Mouse (Mus musculus) cortical plate, adult 2 months (tissue): ENCODE results near the gene Akap6. TPM values are rescaled to one million over a fixed set of nuclear protein-coding genes. Genes with fewer than 3 reads are reported as not detected.

Experiments
- H3K27ac ChIP-seq: fragments of 200-500 bp; 2 replicates; pipeline ENCODE4 v1.5.1; 2012; ENCODE audit warnings: low read length, control low read depth, inconsistent platforms; ENCODE audit not compliant: insufficient read depth
- H3K4me1 ChIP-seq: fragments of 200-500 bp; 2 replicates; pipeline ENCODE4 v1.6.1; 2011; ENCODE audit warnings: low read length; ENCODE audit not compliant: control insufficient read depth, insufficient read depth
- H3K4me3 ChIP-seq: fragments of 200-500 bp; 2 replicates; pipeline ENCODE4 v1.5.1; 2011; ENCODE audit warnings: mild to moderate bottlenecking, low read length, control low read depth; ENCODE audit not compliant: insufficient read depth
- CTCF ChIP-seq: fragments of 200-500 bp; IDR thresholded peaks from 2 replicates; pipeline ENCODE4 v1.5.1; 2011; ENCODE audit warnings: mild to moderate bottlenecking, control low read depth, low read length; ENCODE audit not compliant: insufficient read depth; ENCODE audit errors: extremely low read depth
- POLR2A ChIP-seq: fragments of 200-500 bp; IDR thresholded peaks from 2 replicates; pipeline ENCODE4 v1.6.1; 2011; ENCODE audit warnings: mild to moderate bottlenecking, low read length, control low read depth; ENCODE audit not compliant: insufficient read depth; ENCODE audit errors: extremely low read depth
- polyA plus RNA-seq: library from polyadenylated mRNA; depleted of rRNA; stranded (reverse); fragments of >200 nt; gene quantifications from 2 replicates; pipeline ENCODE4 v1.2.3, GENCODE M21; 2012; rRNA removed

The Akap6 gene
- polyA plus RNA-seq, 1 experiment, result 35.8 TPM

DNA sequence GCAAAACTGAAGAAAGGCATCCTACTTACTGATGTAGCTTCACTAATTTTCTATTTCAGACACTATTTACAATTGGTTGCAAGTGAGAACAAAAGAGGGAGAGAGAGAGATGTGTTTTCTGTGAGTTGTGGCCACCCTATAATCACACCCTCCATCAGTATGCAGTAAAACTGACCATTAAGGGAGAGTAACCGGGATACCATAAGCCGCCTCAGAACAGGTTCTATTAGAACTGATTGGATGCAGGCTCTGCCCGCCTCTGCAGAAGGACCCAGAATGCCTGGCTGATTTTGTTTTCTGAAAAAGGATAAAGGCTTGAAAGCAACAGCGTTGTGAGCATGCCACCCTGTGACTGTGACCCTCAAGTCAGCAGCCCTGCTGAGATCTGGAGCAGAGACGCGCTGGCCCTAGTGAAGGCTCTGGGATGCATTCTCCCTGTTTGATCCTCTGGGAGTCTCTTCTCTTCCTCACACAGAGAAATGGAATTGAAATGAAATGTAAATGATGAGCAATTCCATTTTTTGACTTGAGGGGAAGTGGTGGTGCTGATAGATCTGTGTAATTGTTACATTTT lies 445.0 kb downstream of the Akap6 start:
- no peak for TF ChIP-seq CTCF
- no peak for TF ChIP-seq POLR2A
- H3K27ac ChIP-seq, result no peak overlapping the region

DNA sequence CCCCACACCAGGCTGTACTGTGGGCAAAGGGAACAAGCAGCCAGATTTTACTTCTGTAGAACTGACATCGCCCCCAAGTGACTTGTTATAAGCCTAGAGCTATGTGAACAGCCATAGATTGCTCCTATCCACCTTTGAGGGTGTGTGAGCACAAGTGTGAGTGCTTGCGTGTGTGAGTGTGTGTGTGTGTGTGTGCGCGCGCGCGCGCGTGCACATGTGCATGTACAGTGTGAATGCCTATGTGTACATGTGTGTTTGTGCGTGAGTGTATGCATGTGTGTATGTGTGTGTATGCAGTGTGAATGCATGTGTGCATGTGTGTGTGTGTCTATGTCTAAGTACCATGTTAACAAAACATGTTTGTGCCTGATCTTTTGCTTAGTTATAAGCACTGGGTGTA lies 445.6 kb downstream of the Akap6 start:
- TF ChIP-seq CTCF, result no peak
- TF ChIP-seq POLR2A, result no peak
- no peak overlapping the region for H3K4me3 ChIP-seq
- no peaks in the 10 kb centered on the region; the same call in 1 of the 2 replicates for H3K4me1 ChIP-seq
- H3K27ac ChIP-seq, result no peak overlapping the region

More for the DNA sequence above, 445.0 kb downstream of the Akap6 start:
- H3K4me3 ChIP-seq, result no peak overlapping the region
- H3K4me1 ChIP-seq, result no peaks in the 10 kb centered on the region; the same call in 1 of the 2 replicates

DNA sequence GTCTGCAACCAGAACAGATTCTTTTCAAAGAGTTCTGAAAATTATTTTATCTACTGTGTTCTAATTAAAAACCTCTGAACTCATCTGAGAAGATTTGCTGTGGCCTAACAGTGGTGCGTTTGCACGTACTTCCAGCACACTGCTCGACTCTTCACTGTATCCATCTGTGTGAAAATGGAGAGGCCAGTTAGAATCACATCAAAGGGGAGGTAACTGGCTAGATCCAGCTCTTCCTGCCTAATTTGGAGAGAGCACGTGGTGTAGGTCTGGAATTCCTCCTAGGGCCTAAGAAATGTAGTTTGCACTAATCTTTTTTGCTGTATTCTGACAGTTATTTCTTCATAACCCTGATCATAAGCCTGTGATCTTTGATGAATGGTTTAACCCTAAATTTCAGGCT lies 446.3 kb downstream of the Akap6 start:
- H3K4me1 ChIP-seq, result no peaks in the 10 kb centered on the region; the same call in 1 of the 2 replicates
- no peak overlapping the region for H3K27ac ChIP-seq
- no peak overlapping the region for H3K4me3 ChIP-seq
- TF ChIP-seq POLR2A (no peak), CTCF (no peak)

DNA sequence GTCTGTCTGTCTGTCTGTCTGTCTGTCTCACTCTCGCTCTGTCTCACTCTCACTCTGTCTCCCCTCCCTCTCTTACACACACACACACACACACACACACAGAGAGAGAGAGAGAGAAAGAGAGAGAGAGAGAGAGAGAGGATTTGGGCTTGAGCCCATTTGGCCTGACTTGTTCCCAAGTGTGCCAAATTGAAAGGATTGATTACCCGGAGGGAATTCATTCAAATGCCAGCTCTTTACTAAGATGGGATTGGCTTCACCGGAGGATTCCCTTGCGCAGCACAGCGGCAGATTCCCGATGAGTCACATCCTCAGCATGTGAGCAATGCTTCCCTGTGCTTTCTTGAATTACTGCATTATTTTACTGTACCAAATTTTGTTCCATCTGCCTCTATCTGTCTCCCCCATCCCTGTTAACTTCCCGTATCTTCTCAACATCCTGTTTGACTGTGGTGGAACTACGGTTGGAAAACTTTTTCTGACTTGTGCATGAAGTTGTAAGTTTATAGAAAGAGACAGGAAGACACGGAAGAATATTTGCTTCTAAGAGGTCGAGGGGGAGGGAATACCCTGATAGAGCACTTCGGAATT lies 447.4 kb downstream of the Akap6 start:
- Histone ChIP-seq H3K27ac (no peak overlapping the region), H3K4me1 (no peaks in the 10 kb centered on the region; the same call in 1 of the 2 replicates), H3K4me3 (no peak overlapping the region)
- TF ChIP-seq POLR2A, result no peak
- no peak for TF ChIP-seq CTCF

DNA sequence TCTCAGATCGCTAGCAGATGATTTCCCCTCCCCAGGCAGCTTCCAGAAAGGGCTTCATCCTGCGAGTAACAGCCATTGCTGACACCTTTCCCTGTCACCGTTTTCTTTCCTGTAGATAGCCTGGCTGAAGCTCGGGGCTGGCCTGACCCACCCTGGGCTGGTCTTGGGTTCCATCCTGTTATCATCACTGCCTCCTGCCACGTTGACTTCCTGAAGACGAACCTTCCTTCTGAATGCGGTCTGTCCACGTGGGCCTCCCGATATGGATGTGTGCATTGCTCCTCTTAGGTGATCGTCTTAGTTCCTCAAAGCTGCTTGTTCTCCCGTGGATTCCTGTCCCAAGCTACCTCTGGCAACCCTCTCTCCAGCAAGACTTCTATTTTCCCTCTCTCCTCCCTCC lies 448.5 kb downstream of the Akap6 start:
- H3K4me3 ChIP-seq, result no peak overlapping the region
- no peaks in the 10 kb centered on the region; the same call in 1 of the 2 replicates for H3K4me1 ChIP-seq
- no peak for TF ChIP-seq CTCF
- TF ChIP-seq POLR2A, result no peak
- no peak overlapping the region for H3K27ac ChIP-seq

DNA sequence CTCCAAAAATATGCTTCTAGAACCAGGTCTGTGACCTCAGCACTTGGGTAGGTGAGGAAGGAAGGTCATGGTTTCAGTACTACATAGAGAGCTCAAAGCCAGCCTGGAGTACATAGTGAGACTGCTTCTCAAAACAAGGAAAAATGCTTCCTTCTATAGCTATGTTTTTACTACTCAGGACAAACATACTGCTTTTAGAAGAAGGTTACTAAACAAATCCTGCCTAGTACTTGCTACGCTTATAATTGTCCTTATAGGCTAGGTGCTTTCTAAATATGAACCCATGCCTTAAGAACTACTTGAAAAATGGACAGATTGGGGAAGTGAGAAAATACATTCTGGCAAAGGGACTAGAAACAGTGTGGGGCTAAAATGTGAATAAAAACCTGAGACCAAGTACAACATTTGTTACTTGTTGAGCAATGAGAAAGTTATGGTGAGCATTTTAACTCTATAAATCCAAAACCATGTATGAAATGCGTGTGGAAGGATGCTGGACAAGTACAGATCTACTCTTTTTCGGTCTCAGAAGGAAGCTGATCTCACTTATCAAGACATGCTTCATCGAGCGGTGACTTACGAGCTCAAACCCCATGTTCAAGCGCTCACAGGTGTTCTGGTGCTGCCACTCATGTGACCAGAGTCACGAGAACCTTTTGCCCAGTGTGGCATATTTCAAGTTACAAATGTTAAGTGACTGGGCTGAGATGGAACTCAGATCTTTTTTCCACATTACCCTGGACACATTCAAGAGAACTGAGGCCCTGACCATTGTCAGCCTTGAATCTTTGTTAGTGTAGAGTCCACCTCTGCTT lies 469.2 kb downstream of the Akap6 start:
- no peak for TF ChIP-seq CTCF
- TF ChIP-seq POLR2A, result no peak
- Histone ChIP-seq H3K4me1 (no peaks in the 10 kb centered on the region), H3K27ac (no peak overlapping the region), H3K4me3 (no peak overlapping the region)

DNA sequence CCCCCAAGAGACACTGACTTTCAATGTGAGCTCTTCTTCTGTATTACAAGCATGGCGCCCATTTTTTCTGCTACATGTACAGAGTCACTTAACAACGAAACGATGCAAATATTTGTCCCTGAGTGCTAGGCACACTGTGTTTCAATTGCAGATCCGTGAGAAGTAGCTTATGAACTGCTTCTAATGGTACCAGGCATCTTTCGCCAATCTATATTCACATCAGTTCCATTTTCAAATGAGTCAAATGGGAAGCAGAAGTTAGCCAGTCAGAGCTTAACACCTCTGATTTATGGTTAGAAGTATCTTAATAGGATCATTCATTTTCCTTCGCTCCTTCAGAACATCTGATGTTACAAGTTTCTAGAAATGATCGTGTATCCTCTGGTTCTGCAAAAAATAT lies 492.3 kb downstream of the Akap6 start:
- Histone ChIP-seq H3K4me3 (no peak overlapping the region), H3K27ac (no peak overlapping the region), H3K4me1 (no peaks in the 10 kb centered on the region)
- TF ChIP-seq POLR2A, result no peak
- no peak for TF ChIP-seq CTCF

DNA sequence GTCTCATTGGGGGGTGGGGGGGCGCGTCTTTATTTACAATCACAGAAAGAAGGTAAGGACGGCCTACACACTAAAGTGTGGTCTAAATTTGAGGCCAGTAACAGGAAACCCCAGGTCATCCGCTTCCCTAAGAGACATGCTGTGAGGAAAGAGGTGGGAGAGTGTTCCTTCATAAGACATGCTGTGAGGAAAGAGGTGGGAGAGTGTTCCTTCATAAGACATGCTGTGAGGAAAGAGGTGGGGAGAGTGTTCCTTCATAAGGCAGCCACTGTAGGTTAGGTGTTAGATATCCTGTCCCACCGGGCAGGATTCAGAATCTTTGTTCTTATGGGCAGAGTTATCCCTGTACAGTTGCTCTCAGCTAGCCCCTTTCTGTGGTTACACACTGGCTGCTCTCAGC lies 494.5 kb downstream of the Akap6 start:
- Histone ChIP-seq H3K4me3 (no peak overlapping the region), H3K27ac (no peak overlapping the region), H3K4me1 (no peaks in the 10 kb centered on the region)
- no peak for TF ChIP-seq CTCF
- no peak for TF ChIP-seq POLR2A

Other genes starting within 250 kb of the Akap6 start
- gene Arhgap5, start 195.4 kb upstream of the Akap6 start, polyA plus RNA-seq, result 50.5 and 52.6 TPM in 2 replicates